Mouse (Mus musculus): ENCODE results near the gene Tmem266.

Tmem266 gene

GRCm38 (mm10) chr9:55332476-55332875 lies 5.8 kb downstream of the Tmem266 start:
- no peak for DNase-seq

GRCm38 (mm10) chr9:55332949-55333348 lies 6.2 kb downstream of the Tmem266 start:
- no peak for DNase-seq

- DNase-seq, result no peak
These were observed 17.5 kb downstream of the Tmem266 start for GRCm38 (mm10) chr9:55344165-55344564.

- DNase-seq, result no peak
These were observed 18.6 kb downstream of the Tmem266 start for GRCm38 (mm10) chr9:55345332-55345731.

- no peak for DNase-seq
These were observed 22.0 kb downstream of the Tmem266 start for GRCm38 (mm10) chr9:55348664-55349063.

- DNase-seq, result no peak
These were observed 28.0 kb downstream of the Tmem266 start for GRCm38 (mm10) chr9:55354686-55355085.

GRCm38 (mm10) chr9:55355270-55355834 lies 28.6 kb downstream of the Tmem266 start:
- DNase-seq, result no peak

GRCm38 (mm10) chr9:55357164-55357563 lies 30.5 kb downstream of the Tmem266 start:
- no peak for DNase-seq

GRCm38 (mm10) chr9:55360372-55360771 lies 33.7 kb downstream of the Tmem266 start:
- DNase-seq, result no peak

GRCm38 (mm10) chr9:55360861-55361260 lies 34.1 kb downstream of the Tmem266 start:
- no peak for DNase-seq

GRCm38 (mm10) chr9:55361969-55362368 lies 35.3 kb downstream of the Tmem266 start:
- no peak for DNase-seq

GRCm38 (mm10) chr9:55363707-55364106 lies 37.0 kb downstream of the Tmem266 start:
- DNase-seq, result no peak

GRCm38 (mm10) chr9:55368011-55368410 lies 41.3 kb downstream of the Tmem266 start:
- DNase-seq, result no peak

GRCm38 (mm10) chr9:55371908-55372307 lies 45.2 kb downstream of the Tmem266 start:
- no peak for DNase-seq

GRCm38 (mm10) chr9:55377603-55378250 lies 51.0 kb downstream of the Tmem266 start:
- peak in 1 of 2 experiments; percentile 18 for DNase-seq

- DNase-seq, result no peak
These were observed 54.7 kb downstream of the Tmem266 start for GRCm38 (mm10) chr9:55381456-55381855.

GRCm38 (mm10) chr9:55382441-55382840 lies 55.7 kb downstream of the Tmem266 start:
- peak; percentile 70 for DNase-seq

GRCm38 (mm10) chr9:55386117-55386516 lies 59.4 kb downstream of the Tmem266 start:
- no peak for DNase-seq

- peak; percentile 77 for DNase-seq
These were observed 61.3 kb downstream of the Tmem266 start for GRCm38 (mm10) chr9:55387862-55388505.

- peak; percentile 86 to 88 for DNase-seq
These were observed 65.4 kb downstream of the Tmem266 start for GRCm38 (mm10) chr9:55391909-55392658.

- DNase-seq, result peak; percentile 23 to 33
These were observed 68.9 kb downstream of the Tmem266 start for GRCm38 (mm10) chr9:55395650-55396049.

GRCm38 (mm10) chr9:55398985-55399554 lies 72.4 kb downstream of the Tmem266 start:
- no peak for DNase-seq

GRCm38 (mm10) chr9:55402276-55402675 lies 75.6 kb downstream of the Tmem266 start:
- no peak for DNase-seq

All from B cell, adult 2 months (primary cell).